Mouse (Mus musculus) neural tube, embryonic 11.5 days (tissue): Measurements from ENCODE around the gene Jup. TPM values are rescaled to one million over a fixed set of nuclear protein-coding genes. Genes with fewer than 3 reads are reported as not detected.

Experiments used
- ATAC-seq: fragments of 200-750 bp; cut with Nextera tagmentation; 2 replicates; pipeline ENCODE4 v1.8.0; 2017; ENCODE audit warnings: moderate number of reproducible peaks, mild to moderate bottlenecking, moderate TSS enrichment, moderate library complexity; ENCODE audit not compliant: insufficient read depth, low FRiP score, low TSS enrichment
- DNase-seq: peaks from one replicate; pipeline ENCODE4 v3.0.0-alpha.2; 2015; ENCODE audit warnings: low spot score
- H3K27ac ChIP-seq: fragments of 300-500 bp; sonication (generic); 2 replicates; pipeline ENCODE4 v1.5.1; 2014; ENCODE audit warnings: low read depth, mild to moderate bottlenecking, low read length
- H3K27me3 ChIP-seq: fragments of 300-500 bp; sonication (generic); 2 replicates; pipeline ENCODE4 v1.6.1; 2014; ENCODE audit warnings: mild to moderate bottlenecking, low read length, mixed read lengths; ENCODE audit not compliant: control insufficient read depth, insufficient read depth
- H3K36me3 ChIP-seq: fragments of 300-500 bp; sonication (generic); 2 replicates; pipeline ENCODE4 v1.6.1; 2014; ENCODE audit warnings: mild to moderate bottlenecking, low read length, moderate library complexity, mixed read lengths; ENCODE audit not compliant: control insufficient read depth, insufficient read depth
- H3K4me1 ChIP-seq: fragments of 300-500 bp; sonication (generic); 2 replicates; pipeline ENCODE4 v1.6.1; 2014; ENCODE audit warnings: low read length, mixed read lengths; ENCODE audit not compliant: control insufficient read depth, insufficient read depth
- H3K4me2 ChIP-seq: fragments of 300-500 bp; sonication (generic); 2 replicates; pipeline ENCODE4 v1.6.1; 2014; ENCODE audit warnings: low read depth, mild to moderate bottlenecking, moderate library complexity
- H3K4me3 ChIP-seq: fragments of 300-500 bp; sonication (generic); 2 replicates; pipeline ENCODE4 v1.5.1; 2014; ENCODE audit warnings: low read depth, low read length
- H3K9ac ChIP-seq: fragments of 300-500 bp; sonication (generic); 2 replicates; pipeline ENCODE4 v1.6.1; 2014; ENCODE audit warnings: mild to moderate bottlenecking, low read length
- H3K9me3 ChIP-seq: fragments of 300-500 bp; sonication (generic); 2 replicates; pipeline ENCODE4 v1.6.1; 2016; ENCODE audit warnings: low read length; ENCODE audit not compliant: control insufficient read depth
- WGBS: fragments of 180-500 bp; shearing (Covaris S2); extraction: QIAGEN DNeasy Blood & Tissue Kit; methylation state at CpG from one replicate; pipeline ENCODE4 v1.1.7; 2014; 5-methylcytosine and 5-hydroxymethylcytosine counted together
- polyA plus RNA-seq: library from polyadenylated mRNA; unstranded; fragments of >200 nt; fragmentation: Nextera tagmentation; extraction: Ambion mirVana; gene quantifications from 2 replicates; pipeline ENCODE4 v1.2.1, GENCODE M21; 2014

Jup gene
- polyA plus RNA-seq, 1 experiment from 2014 or later: 48.8 TPM

DNA sequence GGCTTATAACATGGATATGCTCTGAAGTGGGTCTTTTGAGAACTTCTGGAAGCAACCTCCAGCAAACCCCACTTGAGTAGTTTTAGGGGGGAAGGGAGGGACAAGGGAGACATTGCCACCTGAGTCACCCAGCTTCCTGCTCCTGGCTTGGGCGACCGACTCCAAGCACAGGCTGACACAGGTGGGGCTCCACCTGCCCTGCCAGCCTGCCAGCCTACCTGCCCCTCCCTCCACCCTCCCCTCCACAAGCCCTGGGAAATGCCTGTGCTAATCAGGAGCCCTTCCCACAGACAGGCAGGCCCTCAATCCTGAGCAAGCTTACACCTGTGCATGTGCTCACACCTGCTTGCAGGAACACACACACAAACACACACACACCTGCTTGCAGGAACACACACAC is 5.1 kb upstream of the Jup start:
- Histone ChIP-seq H3K9me3 (no peaks in the 10 kb centered on the region), H3K9ac (no peak overlapping the region), H3K27me3 (no peaks in the 10 kb centered on the region), H3K4me3 (no peak overlapping the region), H3K36me3 (no peaks in the 10 kb centered on the region), H3K27ac (no peak overlapping the region), H3K4me2 (no peak overlapping the region), H3K4me1 (no peaks in the 10 kb centered on the region)
- ATAC-seq (no peak), DNase-seq (no peak)
- 81% methylated on average over 2 of the region's 2 CpGs for WGBS

DNA sequence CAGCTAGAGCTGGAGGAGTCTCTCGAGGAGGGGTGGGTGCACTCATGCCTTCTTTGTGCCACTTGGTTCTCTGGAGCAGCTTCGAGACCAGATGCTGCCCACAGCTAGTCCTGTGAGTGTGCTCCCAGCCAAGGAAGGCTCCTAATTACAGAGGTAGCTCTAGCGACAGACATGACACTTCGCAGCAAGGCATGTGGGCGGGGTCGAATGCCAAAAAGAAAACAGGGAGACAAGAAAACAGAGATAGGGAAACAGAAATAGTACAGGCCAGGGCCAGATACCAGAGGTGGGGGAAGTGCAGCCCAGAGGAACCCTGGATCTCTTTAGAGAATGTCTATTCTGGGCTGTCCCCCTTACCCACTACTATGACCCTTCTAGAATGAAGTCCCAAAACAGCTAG is 4.7 kb upstream of the Jup start:
- H3K9ac ChIP-seq: no peak overlapping the region
- 40% methylated on average over 6 of the region's 6 CpGs for WGBS
- H3K4me2 ChIP-seq: no peak overlapping the region
- no peaks in the 10 kb centered on the region for H3K36me3 ChIP-seq
- no peaks in the 10 kb centered on the region for H3K9me3 ChIP-seq
- no peak overlapping the region for H3K27ac ChIP-seq
- H3K4me1 ChIP-seq: no peaks in the 10 kb centered on the region
- ATAC-seq (no peak), DNase-seq (no peak)
- no peaks in the 10 kb centered on the region; the same call in 1 of the 2 replicates for H3K27me3 ChIP-seq
- no peak overlapping the region for H3K4me3 ChIP-seq

DNA sequence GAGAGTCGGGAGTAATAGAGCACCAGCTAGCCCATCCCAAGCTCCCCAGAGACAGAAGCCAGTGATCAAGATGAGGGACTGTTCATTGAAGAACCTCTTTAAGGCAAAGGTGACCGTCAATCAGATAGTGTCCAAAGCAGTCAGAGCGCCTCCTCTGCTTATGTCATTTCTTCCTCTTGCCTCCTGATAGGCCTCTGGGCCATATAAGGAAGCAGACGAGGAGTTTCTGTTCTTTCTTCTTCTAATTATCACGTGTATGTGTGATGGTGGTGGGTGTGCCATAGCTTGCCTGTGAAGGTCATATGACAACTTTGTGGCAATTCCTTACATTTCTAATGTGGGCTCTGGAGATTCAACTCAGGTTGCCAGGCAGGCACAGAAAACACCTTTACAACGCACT is 3.3 kb upstream of the Jup start:
- Histone ChIP-seq H3K4me2 (no peak overlapping the region), H3K36me3 (no peaks in the 10 kb centered on the region), H3K9me3 (no peaks in the 10 kb centered on the region), H3K27me3 (peaks cover 10% of the 10 kb centered on the region), H3K4me1 (peaks cover 2% of the 10 kb centered on the region; the same call in 1 of the 2 replicates), H3K4me3 (no peak overlapping the region), H3K27ac (no peak overlapping the region), H3K9ac (no peak overlapping the region)
- 77% methylated on average over 6 of the region's 6 CpGs for WGBS
- DNase-seq: no peak
- no peak for ATAC-seq

DNA sequence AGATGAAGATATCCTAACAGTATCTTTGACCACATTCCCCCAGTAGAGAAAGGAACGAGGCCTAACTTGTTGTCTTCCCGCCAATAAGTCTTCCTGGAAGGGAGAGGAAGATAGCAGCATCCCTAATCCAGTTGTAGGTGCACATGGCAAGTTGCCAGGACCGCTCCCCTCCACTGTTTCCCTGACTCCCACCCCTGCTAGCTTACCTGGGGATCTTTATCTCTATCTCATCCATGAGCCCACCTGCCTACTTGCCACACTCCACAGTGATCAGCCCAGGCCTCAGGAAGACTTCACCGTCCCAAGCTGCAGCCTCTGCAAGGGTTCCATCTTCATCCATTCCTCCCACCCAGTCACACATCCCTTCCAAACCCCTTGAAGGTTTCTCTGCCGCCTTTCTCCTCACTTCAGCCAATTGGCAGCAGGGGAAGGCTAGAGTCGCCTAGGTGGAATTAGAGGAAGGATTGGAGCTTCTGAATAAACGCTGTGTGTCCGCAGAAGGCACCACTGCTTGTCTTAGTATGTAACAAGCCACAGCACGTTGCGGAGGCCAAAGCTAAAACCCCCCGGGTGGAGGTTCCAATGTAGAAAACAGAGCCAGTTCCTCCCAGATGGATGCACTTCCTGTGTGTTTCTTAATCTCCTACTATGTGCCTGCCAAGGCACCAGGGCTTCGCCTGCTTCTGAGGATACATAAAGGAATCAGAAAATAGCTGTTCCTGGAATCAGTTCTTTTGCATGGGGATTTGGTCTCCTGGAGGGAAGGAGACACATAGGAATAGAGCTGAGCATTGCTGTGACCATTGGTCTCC is 2.4 kb upstream of the Jup start:
- WGBS: 77% methylated on average over 12 of the region's 12 CpGs
- Histone ChIP-seq H3K9ac (no peak overlapping the region), H3K4me3 (no peak overlapping the region), H3K36me3 (no peaks in the 10 kb centered on the region), H3K27me3 (peaks cover 16% of the 10 kb centered on the region), H3K4me2 (no peak overlapping the region), H3K4me1 (peaks cover 7% of the 10 kb centered on the region; the same call in 1 of the 2 replicates), H3K27ac (no peak overlapping the region), H3K9me3 (no peaks in the 10 kb centered on the region)
- ATAC-seq: no peak
- no peak for DNase-seq

DNA sequence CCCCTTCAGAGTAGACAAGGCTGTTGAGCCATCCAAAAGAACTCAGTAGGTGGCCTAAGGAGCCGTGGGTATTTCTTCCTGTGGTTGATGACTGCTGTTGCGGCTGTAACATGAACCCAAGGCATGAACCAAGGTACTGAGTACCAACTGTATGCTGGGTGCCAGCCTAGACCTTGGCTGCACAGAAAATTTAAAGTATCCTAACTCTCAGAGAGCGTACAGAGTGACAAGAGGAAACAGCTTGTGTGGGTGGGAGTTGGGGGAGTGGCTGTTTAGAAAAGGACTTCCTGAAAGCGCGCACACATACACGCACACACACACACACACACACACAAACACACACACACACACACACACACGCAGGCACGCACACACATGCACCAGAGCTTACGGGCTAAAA is 1.8 kb upstream of the Jup start:
- H3K9me3 ChIP-seq: no peaks in the 10 kb centered on the region
- no peak overlapping the region for H3K27ac ChIP-seq
- H3K4me2 ChIP-seq: no peak overlapping the region
- H3K27me3 ChIP-seq: peaks cover 16% of the 10 kb centered on the region
- WGBS: 80% methylated on average over 9 of the region's 9 CpGs
- ATAC-seq: no peak
- H3K9ac ChIP-seq: no peak overlapping the region
- DNase-seq: no peak
- peaks cover 8% of the 10 kb centered on the region; the same call in 1 of the 2 replicates for H3K4me1 ChIP-seq
- H3K36me3 ChIP-seq: no peaks in the 10 kb centered on the region
- no peak overlapping the region for H3K4me3 ChIP-seq

DNA sequence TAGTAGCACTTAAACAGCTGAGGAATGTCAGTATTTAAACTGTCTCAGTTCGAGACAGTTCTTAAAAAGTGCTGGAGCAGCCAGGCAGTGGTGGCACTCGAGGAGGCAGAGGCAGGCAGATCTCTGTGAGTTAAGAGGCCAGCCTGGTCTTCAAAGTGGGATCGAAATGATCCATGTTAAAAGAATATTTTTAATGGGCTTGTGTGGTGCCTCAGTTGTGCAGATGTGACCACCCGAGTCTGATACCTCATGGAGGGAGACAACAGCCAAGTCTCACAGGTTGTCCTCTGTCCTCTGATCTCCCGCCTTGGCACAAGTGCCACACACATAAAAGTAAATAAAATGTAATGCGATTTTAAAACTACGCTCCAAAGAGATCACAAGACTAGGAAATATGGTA is 954 bp upstream of the Jup start:
- H3K27me3 ChIP-seq: peaks cover 16% of the 10 kb centered on the region
- no peak overlapping the region for H3K27ac ChIP-seq
- H3K4me1 ChIP-seq: peaks cover 8% of the 10 kb centered on the region; the same call in 1 of the 2 replicates
- ATAC-seq: no peak
- no peaks in the 10 kb centered on the region for H3K36me3 ChIP-seq
- no peak overlapping the region for H3K4me3 ChIP-seq
- H3K9ac ChIP-seq: no peak overlapping the region
- no peak for DNase-seq
- no peak overlapping the region for H3K4me2 ChIP-seq
- 95% methylated on average over 7 of the region's 7 CpGs for WGBS
- no peaks in the 10 kb centered on the region for H3K9me3 ChIP-seq

DNA sequence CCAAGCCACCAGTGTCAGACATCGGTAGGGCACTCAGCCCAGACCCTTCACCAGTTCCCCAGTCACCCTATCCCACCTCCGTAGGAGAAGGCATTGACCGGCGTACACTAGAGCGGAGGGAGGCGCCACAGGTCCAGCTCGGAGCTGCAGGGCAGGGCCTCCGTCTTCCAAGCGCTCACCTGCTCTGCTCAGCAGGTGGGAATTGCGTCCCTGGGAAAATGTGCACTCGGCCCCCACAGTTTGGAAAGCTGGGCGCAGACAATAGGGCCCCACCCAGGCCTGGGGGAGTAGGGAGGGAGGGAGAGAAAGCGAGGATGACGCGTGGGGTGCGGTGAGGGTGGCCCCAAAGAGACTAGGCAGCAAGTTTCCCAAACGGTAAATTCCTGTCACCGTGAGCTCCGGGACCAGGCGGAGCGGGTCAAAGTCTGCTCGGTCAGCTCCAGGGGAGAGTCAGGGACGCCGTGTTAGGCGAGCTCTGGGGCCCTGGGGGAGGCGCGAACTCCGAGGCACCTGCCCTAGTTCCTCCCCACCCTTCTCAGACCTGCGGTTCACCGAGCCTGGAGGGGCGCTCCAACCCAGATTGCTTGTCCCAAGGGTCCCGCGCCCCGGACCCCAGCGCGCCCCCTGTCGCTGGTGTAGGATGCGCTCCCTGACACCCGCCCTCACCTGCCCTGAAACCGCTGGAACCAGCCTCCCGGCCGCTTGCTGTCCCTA is 520 bp downstream of the Jup start:
- ATAC-seq: no peak
- H3K27ac ChIP-seq: no peak overlapping the region
- no peaks in the 10 kb centered on the region for H3K36me3 ChIP-seq
- no peak for DNase-seq
- peaks cover 16% of the 10 kb centered on the region for H3K27me3 ChIP-seq
- H3K4me3 ChIP-seq: peak overlapping the region; percentile 54
- 3% methylated on average over 40 of the region's 42 CpGs for WGBS
- H3K4me2 ChIP-seq: peak overlapping the region; percentile 57
- H3K9ac ChIP-seq: peak overlapping the region; percentile 67
- no peaks in the 10 kb centered on the region for H3K9me3 ChIP-seq
- H3K4me1 ChIP-seq: peaks cover 8% of the 10 kb centered on the region; the same call in 1 of the 2 replicates

DNA sequence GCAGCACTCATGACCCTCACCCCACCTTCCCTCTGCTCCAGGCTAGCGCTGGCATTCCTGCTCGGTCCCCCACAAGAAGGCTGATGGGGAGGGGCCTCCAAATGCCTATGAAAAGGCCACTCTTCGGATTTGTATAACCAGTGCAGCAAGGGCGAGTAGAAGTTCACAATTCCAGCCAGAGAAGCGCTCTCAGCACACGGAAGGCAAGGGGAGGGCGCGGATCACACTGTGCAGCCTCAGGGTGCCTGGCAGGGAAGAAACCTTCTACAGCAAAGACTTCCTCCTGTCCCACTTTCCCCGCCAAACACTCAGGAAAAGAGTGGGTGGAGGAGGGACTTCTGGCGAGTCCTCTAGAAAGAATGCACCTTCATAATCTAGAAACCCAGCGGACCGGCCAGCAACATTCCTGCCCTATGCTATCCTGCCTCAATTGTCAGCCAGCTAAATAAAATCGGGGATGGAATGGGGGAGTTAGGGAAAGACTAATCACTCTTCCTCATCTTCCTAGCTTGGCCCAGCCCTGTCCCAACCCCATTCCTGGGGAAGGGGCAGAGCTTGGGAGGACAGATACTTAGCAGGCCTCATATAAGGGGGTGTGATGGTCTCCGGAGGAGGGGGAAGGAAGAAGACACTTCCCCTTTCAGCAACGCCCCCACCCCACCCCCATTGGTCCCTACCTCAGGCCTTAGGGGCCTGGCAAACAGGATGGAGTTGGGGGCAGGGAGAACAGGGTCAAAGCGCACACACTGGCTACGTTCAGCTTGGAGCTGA is 1.5 kb downstream of the Jup start:
- Histone ChIP-seq H3K27me3 (peaks cover 16% of the 10 kb centered on the region), H3K9ac (no peak overlapping the region), H3K9me3 (no peaks in the 10 kb centered on the region), H3K4me3 (peak overlapping the region; percentile 54; the same call in 1 of the 2 replicates), H3K27ac (no peak overlapping the region), H3K4me1 (peaks cover 8% of the 10 kb centered on the region; the same call in 1 of the 2 replicates), H3K36me3 (no peaks in the 10 kb centered on the region), H3K4me2 (peak overlapping the region; percentile 57)
- ATAC-seq: no peak
- DNase-seq: no peak
- 35% methylated on average over 17 of the region's 17 CpGs for WGBS
